Mouse (Mus musculus) natural killer cell, adult 2 months (primary cell): ENCODE data around the gene Eif3l.

Source experiments
- DNase-seq, 2 experiments: peaks; one replicate each; pipeline ENCODE4 v3.0.0; 2022; ENCODE audit warnings: low spot score in 2 of 2

The Eif3l gene

DNA sequence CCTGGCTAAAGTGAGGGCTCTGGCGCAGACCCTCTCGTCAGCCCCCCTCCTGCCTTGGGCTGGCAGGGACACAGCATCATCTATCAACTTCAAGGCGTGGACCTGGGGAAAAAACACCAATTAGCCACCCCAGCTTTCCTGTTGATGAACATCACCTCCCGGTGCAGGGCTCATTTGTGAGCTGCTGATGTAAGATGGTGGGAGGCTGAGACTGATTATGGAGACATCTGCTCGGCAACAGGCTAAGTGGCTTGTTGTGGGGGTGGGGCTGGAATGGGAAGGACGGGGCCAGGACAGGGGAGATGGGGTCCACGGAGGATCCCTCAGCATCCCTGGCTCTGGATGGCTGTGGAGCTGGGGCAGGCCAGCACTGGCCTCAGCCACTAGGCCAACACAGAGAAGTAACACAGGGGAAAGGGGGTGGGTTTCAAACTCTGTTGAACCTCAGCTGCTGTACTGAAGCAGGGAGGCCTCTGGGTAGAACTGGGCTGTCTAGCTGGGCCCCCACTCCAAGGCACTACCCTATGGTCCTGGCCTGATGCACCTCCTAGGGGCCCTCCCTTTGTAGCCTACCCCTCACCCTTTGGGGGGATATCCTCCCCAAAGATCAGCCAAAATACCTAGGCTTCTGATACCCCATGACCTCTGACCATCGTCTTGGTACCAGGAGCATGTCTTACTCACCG is 24.7 kb upstream of the Eif3l start:
- no peak for DNase-seq

DNA sequence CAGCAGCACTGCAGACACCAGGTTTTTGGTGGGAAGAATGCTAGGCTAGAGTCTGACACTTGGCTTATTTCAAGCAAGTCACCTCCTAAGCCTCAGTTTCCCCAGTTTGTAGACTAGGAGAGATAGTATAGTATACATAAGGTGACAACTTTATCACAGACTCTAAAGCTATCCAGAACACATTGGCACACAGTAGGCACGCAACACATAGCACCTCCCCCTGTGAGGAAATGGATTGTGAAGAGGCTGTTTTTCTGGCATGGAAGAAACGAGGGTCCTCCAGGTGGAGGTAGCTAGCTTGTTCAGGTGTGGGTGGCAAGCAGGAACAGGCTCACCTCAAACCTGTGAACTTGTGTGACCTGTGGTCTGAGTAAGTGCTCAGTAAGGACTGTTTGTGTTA is 24.0 kb upstream of the Eif3l start:
- no peak for DNase-seq

DNA sequence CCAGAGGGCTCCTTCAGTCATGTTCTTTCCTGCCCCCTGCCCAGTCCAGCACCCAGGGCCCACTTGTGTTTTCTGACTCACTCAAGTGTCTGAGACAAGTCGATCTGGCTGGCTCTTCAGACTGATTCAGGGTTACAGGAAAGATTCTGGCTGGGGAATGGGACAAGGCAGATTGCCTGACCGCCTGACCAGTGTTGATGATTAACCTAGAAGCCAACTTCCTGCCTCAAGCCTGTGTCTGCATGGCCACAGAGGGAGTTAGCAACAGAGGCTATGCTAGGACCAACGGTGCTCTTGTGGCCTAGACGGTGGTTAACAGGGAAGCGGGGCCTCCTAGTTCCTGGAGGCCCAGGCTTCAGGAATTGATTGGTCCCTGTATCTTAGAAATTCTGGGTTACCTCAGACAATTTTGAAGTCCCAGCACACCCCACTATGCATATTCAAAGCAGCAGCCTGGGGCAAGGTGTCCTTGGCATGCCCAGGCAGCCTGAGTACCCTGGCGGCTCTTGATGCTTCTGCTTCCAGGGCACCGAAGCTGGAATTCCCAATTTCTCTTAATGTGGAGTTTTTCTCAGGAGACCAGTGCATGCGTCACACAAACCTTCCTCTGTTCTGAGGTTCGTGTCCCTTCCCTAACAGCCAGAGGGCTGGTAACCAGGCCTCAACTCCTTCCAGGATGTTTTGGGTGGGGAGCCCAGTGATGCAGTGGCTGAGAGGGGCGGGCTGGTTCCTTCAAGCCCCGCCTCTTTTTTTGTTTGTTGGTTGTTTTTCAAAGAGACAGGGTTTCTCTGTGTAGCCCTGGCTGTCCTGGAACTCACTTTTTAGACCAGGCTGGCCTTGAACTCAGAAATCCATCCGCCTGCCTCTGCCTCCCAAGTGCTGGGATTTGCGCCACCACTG is 23.3 kb upstream of the Eif3l start:
- DNase-seq: no peak

DNA sequence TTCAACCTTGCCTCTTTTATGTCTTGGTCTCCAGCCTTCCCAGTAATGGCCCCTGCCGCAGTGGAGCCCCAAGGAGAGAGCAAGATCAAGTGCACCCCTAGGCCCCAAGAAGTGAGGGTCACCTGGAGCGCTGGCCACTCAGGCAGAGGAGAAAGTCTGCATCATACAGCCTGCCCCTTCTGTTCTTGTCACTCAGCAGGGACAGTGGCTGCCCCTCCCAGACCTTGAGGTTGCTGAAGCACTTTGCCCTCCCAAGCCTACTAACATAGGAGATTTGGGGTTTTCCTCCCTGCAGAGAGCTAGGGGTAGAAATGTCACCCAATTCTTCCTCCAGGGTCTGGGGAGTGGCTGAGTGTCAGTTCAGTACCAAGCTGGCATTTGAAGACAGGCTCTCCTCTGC is 22.6 kb upstream of the Eif3l start:
- no peak for DNase-seq

DNA sequence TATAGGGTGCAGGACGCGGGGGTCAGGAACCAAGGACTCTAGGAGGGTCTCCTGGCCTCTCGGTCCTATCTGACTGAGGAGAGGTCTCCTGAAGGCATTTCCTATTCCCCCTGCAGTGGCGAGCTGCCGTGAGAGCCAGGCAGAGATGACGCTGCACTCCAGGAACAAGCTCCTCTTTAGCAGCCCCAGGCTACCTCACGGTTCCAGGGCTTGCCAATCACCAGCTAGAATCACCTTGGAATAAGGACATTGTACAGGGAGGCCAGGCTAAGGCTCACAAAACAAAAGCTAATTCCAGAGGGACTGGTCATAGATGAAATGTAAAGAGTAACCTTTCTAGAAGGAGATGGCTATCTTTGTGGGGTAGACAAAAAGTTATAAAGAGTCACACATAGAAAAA is 18.4 kb upstream of the Eif3l start:
- DNase-seq: no peak

DNA sequence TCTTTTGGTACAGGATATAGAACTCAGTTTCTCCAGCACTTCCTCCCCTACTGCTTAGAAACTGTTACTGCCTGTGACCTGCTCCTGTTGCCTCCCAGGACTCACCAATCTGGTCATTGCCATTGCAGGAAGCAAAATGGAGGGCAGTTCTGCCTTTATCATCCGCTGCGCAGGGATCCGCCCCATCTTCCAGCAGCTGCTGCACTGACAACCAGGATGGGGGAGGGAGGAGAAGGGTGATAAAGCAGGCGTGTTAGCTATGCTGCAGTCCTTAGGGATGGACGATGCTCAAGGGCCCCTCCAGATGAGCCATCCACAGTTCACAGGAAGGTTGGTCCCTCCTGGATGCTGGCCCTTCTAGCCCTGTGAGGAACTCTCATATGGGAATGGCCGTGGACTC is 17.1 kb upstream of the Eif3l start:
- no peak for DNase-seq

DNA sequence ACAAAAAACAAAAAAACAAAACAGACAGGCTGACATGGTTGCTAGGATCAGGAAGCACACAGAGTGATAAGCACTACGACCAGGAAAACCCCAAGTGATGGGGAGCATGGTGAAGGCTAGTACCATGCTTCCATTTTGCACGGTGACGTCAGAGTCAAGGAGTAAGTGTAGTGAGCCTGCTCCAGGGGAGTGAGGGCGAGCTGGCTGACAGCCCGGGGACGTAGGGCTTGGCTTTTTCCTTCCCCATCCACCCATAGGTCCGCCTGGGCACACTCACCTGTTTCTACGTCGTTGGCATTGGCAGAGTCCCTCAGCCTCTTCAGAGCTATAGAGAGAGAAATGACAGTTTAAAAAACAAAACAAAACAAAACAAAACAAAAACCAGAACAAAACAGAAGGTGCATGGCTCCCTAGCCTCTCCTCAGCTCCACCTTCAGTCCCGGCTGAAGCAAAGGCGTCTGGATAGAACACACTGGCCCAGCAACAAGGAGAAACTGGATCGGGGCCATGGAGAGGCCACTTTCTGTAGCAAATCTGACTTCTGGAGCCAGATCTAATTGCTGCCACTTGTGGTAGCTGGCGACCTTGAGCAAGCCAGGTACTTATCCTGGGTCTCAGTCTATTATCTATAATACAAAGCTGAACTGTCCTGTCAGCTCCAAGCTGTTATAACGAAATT is 14.0 kb upstream of the Eif3l start:
- DNase-seq: no peak

DNA sequence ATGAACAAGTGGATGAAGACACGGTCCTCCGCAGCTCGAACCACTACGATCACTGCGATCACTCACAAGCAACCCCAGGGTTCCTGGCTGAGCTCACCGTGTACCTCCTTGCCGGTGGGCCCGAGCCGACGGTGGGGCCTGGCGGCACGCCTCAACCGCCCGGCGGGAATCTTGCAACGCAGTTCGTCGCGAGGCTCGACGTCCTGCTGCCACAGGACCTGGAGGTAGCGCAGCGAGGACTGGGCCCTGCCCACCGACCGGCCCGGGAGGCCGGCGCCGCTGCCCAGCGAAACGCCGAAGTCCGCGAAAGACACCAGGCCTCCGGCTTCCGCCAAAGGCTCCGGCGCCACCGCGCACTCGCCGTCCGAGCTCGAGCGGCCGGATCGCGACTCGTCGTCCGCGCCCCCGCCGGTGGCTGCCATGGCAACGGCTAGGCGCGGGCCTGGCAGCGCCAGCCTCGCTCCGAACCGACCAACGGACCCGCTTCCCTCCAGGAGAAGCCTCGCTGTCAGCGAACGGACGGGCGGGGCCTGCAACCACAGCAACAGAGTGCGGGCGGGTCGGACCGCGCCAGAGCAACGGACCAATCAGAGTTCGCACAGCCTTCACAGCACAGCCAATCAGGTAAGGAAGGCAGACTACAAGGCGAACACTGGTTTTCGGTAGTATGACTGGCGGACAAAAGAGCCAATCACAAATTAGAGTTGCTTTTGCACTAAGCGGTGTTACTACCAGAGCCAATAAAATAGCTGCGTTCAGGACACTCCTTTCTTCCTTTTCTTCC is 12.4 kb upstream of the Eif3l start, which contains the start of gene Ankrd54:
Ankrd54 (minus strand) TSS at position 518 of the 784 bp plus-strand sequence.
- peak; percentile 96 for DNase-seq

DNA sequence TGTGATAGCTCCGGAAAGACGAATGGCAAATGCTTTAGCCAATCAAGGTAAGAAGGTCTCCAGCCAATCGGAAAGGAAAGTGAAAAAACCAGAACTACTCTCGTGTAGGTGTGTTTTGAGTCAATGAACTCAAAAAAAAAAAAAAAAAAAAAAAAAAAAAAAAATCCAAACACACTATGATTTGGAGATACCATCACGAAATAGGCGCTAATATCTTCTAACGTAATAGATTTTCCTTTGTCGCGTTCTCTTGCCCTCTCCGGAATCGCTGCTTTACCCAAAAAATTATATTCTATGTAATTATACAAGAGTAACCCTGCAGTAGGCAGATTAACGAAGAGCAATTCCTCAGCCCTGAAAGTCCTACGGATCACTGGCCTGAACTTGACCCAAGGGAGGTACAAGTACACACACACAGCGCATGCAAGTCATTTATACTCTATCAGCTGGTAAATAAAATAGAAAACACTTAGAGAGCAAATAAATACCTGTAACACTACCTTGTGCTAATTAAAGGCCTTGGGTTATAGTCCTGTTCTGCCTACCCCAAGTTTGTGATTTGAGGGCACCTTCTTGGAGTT is 11.7 kb upstream of the Eif3l start:
- DNase-seq: no peak

DNA sequence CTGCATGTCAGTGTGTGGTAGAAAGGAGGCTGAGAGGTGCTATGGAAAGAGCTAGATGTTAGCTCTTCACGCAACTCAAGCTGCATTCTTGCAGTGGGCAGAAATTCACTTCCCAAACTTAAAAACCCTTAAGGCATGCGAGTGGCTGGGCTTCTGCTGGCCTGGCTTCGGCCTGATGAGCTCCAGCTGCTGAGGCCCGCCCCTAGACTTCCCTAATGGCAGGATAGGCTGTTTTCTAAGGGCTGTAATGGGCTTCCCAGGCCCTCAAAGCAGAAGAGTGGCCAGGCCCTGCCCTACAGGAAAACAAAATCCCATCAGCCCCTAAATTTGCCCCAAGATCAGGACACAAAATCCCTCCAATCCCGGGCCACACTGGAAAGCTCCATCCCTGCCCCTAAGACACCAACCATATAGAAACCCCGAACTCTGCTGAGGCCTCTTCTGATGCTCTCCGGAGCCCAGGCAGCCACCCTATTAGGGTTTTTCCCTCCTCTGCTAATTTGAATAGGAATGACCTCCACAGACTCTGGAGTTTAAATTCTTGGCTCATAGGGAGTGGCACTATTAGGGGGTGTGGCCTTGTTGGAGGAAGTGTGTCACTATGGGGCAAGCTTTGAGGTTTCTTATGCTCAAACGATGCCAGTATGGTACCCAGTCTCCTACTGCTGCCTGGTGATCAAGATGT is 9.8 kb upstream of the Eif3l start:
- no peak for DNase-seq

DNA sequence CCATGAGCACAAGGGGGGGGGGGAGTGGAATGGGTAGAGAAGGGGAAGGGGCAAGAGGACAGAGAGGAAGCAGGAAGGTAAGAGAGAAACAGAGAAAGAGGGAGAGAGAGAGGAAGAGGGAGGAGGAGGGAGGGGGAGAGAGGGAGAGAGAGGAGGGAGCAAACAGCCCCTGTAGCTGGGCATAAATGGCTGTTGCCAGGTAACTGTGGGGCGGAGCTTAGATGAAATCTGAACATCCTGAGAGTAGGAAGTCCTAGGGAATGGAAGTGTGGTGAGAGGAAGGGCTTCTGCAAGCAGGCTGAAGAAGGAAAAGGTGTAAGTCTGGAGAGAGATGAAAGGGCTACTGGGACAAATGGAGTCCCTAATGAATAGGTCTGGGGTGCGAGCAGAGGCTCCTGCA is 8.7 kb upstream of the Eif3l start:
- no peak for DNase-seq

DNA sequence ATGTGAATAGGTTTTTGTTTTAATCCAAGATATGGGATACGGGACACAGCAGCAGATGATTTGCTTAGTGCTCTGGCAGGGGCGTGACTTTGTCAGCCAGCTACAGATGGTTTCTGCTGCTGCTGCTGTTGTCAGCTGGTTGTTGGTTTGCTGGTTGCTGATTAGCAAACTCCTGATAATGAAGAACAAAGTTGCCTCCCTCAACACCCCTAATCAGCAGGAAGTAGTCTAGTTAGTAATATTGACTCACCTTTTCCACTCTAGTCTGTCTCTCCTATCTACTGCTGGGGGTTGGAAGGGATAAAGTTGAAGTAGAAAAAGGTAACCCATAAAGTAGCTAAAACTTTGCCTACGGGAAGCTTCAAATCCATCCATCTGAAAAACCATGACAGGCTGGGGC is 7.3 kb upstream of the Eif3l start:
- DNase-seq: no peak

DNA sequence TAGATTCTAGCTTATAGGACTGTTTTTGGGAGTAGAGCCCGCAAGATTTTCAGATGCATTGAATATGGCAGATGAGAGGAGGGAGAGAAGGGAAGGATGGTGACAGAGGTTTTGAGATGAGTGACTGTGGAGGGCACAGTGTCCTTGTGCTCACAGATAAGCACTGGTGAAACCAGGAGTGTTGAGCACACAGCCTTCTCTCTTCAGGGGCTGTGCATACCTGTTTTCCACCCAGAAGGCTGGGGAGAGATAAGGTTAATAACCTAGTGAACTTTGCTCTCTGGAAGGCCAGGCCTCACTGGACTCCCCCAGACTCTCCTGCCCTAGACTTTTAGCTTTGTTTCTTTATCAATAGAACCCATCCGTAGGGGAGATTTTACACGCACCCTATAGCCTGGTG is 6.6 kb upstream of the Eif3l start:
- no peak for DNase-seq

DNA sequence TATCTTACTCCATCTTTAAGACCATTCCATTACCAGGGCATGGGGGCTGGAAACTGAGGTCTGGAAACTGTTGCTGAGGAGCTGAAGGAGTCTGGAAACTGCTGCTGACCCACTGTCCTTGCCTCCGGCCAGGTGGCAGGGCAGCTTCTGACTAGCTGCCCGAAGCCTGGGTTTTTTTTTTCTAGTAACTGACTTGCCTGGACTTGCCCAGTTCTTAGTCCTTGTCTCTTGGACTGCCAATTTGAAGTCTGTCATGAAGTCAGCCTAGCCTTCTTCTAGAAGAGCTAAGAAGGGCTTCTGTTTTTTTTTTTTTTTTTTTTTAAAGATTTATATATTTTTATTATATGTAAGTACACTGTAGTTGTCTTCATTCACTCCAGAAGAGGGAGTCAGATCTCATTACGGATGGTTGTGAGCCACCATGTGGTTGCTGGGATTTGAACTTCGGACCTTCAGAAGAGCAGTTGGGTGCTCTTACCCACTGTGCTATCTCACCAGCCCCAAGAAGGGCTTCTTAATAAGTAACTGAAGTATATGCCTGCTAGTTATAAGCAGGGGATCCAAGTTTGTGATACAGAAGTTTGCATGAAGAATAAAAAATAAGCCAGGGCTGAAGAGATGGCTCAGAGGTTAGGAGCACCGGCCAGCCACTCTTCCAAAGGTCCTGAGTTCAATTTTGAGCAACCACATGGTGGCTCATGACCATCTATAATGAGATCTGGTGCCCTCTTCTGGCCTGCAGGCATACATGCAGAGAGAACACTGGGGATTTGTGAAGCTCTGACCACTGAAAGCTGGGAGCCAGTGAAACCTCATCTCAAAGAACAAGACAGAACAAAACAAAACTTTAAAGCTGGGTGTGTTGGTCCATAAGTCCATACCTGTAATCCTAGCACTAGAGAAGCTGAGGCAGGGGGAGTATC is 3.6 kb upstream of the Eif3l start:
- DNase-seq: peak; percentile 43 to 51

DNA sequence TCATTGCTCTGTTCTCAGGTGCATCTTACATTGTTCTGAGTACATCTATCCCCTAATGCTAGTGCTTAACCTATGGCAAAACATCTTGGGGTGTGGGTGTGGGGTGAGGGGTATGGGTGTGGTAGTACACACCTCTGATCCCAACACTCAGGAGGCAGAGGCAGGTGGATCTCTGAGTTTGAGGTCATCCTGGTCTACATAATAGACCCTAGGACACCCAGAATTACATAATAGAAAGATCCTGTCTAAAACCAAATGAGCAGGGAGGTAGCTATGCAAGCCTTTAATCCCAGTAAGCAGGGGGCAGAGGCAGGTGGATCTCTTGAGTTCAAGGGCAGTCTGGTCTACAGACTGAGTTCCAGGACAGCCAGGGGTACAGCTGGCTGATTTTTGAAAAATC is 1.2 kb upstream of the Eif3l start:
- no peak for DNase-seq

DNA sequence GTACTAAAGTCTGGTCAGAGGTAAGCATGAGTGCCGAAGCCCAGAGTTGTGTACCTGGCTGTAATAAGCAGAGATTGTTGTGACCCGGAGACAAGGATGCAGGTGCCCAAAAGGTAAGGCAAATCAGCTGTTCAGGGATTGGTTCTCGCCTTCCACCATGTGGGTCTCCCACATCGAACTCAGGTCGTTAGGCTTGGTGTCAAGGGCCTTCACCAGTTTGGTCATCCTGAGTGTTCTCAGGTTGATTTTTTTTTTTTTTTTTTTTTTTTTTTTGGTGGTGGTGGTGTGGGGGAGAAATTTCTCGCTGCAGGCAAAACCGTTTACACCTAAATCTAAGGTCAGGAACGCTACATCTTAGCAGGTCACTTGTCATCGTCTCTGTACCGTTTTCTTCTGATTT is 533 bp upstream of the Eif3l start:
- no peak for DNase-seq

DNA sequence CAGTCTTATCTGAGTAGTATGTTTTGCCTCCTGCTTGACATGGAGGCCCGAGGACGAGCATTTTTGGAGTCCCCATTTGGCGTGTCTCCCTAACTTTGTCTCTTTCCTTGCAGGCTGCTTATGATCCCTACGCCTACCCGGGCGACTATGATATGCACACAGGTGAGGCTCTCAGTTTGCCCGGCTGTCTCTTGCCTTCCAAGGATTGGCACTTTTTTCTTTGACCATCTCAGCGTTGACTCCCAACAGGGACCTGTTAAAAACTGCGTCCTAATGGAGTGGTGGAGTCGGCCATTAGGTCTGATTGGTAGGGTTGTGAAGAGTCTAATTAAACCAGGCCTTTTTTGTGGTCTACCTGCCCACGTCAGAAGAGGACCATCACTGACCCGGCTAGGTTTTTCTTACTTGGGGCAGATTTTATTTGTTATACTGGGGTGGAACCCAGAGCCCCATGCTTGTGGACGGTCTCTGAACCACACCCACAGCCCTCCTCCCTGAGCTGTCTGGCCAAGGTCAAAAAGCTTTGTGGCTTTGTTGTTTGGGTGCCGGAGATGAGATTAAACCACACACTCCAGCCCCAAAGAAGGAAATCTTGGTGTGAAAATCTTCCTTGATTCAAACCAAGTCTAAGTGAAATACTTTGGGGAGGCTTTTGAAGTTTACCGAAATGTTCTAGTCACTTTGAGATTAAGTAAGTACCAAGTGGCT is 833 bp downstream of the Eif3l start:
- no peak for DNase-seq

DNA sequence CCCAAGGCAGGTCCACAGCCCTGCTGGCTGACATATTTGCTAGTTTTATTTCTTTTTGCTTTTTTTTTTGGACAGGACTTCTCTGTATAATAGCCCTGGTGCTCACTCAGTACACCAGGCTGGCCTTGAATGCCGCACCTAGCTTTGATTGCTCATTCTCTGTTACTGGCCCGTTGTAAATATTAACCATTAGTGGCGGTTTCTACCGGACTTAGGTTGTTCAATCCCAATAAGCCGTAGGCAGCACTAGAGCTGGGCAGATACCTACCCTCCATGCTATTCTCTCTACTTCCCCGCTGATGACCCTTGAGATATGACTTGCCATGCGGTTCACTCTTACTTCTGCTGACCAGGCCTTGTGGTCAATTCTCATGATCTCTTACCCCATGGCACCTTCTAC is 4.6 kb downstream of the Eif3l start:
- DNase-seq: no peak

DNA sequence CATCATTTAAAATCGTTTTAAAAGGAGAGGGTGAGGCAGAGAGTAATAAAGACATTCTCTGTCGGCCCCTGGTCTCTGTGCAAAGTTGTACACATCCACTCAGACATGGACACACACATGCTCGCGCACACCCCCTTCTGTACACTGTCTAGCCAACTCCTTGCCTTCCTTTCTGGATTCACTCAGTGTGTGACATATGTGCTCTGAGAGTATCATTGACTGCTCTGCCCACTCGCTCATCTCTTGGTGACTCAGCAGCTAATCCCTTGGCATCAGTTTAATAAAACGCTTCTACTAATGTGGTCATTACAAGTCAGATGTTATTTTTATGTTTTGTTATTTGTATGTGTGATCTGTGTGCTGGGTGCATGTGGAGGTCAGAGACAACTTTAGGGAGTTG is 17.3 kb downstream of the Eif3l start:
- no peak for DNase-seq
